Mouse (Mus musculus): Measurements from ENCODE around the gene Ttll5.

GRCm38 (mm10) chr12:85781606-85782005, 42.9 kb upstream of the Ttll5 start:
- TF ChIP-seq POLR2A (IDR thresholded peaks at IDR 0.05; ENCODE audit: extremely low read depth, insufficient read depth, low read length) (no peak), CTCF (IDR thresholded peaks at IDR 0.05; ENCODE audit: extremely low read depth, insufficient read depth, low read length) (no peak)
